Mouse (Mus musculus): ENCODE results near the gene Tmem217. TPM values are rescaled to one million over a fixed set of nuclear protein-coding genes. Genes with fewer than 3 reads are reported as not detected.

Gene Tmem217
- total RNA-seq, 2 experiments from 2014 or later = not detected

- DNase-seq = no peak
Measured at GRCm38 (mm10) chr17:29488257-29488977, 63.8 kb downstream of the Tmem217 start.

DNA sequence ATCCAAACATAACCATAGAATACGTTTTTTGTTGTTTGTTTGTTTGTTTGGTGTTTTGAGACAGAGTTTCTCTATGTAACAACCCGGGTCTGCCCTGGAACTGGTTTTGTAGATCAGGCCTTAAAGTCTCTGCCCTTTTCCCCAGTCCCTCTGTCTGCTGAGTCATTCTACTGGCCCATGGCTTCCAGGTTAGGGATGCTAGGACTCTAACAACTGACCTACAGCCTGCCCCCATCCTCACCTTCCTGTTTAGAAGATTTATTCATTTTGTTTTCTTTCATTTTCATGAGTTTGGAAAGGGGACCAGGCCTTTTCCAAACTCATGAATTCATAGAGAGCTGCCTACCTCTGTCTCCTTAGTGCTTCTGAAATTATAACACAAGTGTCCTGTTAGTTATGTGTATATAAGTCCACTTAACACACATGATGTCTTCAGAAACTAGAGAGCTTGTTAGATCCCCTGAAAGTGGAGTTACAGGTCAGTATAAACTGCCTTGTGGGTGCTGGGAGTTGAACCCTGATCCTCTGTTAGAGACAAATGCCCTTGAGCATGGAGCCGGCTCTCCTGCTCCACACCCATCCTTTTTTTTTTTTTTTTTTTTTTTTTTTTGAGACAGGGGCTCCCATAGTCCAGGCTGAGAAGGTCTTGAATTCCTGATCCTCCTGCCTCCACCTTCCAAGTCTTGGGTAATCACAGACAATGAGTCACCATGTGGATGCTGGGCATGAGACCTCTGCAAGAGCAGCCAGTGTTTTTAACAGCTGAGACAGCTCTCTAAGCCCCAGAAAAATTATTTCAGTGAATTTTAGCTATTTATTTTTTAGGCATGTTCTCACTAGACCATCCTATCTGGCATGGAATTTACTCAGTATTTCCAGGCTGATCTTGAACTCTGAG lies 66.6 kb downstream of the Tmem217 start:
- DNase-seq = peak in 1 of 2 experiments; percentile 66

DNA sequence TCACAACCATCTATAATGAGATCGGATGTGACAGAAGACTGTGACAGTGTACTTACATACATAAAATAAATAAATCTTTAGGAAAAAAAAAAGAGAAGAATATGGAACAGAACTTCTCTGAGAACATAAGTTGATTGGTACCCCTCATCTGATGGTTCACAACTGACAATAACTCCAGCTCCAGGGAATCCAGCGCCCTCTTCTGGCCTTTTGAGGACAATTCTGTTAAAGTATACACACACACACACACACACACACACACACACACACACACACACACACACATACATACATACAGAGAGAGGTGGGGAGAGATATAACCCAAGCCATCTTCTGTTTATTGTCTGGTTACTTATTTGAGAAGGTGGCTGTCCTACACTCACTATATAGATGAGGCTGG lies 67.8 kb downstream of the Tmem217 start:
- no peak for DNase-seq

DNA sequence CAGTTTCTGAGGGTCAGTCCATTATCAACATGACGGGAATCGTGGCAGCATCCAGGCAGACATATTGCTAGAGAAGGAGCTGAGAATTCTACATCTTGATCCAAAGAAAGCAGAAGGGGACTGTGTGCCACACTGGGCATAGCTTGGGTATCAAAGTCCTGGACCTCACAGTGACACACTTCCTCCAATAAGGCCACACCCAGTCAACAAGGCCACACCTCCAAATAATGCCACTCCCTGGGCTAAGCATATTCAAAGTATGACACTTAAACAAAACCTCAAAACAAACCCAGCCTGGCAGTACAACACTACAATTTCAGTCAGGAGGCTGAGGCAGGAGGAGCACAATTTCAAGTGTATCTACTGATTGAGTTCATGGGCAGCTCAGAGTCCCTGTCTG lies 68.9 kb downstream of the Tmem217 start:
- DNase-seq = no peak

DNA sequence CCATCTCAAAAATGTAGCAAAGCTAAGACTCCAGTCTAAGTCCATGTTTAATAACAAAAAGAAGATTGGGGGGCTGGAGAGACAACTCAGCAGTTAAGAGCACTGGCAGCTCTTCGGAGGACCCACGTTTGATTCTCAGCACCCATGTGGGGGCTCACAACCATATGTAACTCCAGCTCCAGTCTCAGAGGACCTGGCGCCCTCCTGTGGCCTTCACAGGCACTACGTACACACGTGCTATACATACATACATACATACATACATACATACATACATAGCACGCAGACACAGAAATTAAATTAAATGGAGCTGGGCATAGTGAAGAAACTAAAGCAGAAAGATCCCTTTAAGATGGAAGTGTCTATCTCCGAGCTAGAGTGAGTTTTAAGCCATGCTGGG lies 69.6 kb downstream of the Tmem217 start:
- no peak for DNase-seq

- no peak for DNase-seq
Measured at GRCm38 (mm10) chr17:29480256-29480655, 71.9 kb downstream of the Tmem217 start.

GRCm38 (mm10) chr17:29478271-29478670 lies 73.9 kb downstream of the Tmem217 start:
- no peak for DNase-seq

DNA sequence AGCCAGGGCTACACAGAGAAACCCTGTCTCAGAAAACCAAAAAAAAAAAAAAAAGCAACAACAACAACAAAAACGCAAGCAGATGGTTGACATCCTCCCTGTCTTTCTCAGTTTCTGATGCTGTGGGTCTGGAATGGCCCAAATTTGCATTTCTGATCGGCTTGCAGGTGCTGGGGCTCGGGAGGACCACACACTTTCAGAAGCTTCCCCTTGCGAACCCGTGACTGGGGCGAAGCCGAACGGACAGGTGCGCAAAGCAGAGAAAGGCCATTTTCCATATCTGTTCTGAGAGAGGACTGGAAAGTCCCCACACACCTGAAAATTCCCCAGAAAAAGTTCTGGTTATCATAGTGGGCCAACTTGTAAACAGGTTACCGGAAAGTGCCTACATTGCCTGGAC lies 74.8 kb downstream of the Tmem217 start:
- DNase-seq = no peak

GRCm38 (mm10) chr17:29476461-29476860 lies 75.7 kb downstream of the Tmem217 start:
- no peak for DNase-seq

Small RNA genes within 50 kb of the gene (microRNA-seq; reads per million reads assigned to microRNA genes)
- gene Mir7667 = 0 to 0.76 reads per million in 2 experiments

Other genes starting within 250 kb of the Tmem217 start
- 10 to 100 TPM; 22.7 to 29.1 TPM for gene Pi16, start 234.7 kb downstream of the Tmem217 start, total RNA-seq (2021)
- gene Mtch1, start 204.5 kb downstream of the Tmem217 start, total RNA-seq (2021) = 100 to 1,000 TPM; 193 to 203 TPM
- 1 to 10 TPM; 1.5 to 2.6 TPM for gene Fgd2, start 191.5 kb downstream of the Tmem217 start, total RNA-seq (2021)
- gene Pim1, start 61.6 kb downstream of the Tmem217 start, total RNA-seq (2021) = 10 to 100 TPM; 12.7 to 21.2 TPM
- gene Gm17657, start 2.7 kb downstream of the Tmem217 start, total RNA-seq (2021) = not detected
- 10 to 100 TPM; 12.5 to 13.3 TPM for gene Tbc1d22b, start 2.6 kb downstream of the Tmem217 start, total RNA-seq (2021)
- 10 to 100 TPM; 18.6 to 21.9 TPM for gene Rnf8, start 62.4 kb upstream of the Tmem217 start, total RNA-seq (2021)
- gene Gm28043, start 62.5 kb upstream of the Tmem217 start, total RNA-seq (2021) = under 1 TPM; 0.35 to 0.87 TPM
- gene Cmtr1, start 108.2 kb upstream of the Tmem217 start, total RNA-seq (2021) = 10 to 100 TPM; 55.9 to 65.9 TPM
- gene Ccdc167, start 164.7 kb upstream of the Tmem217 start, total RNA-seq (2021) = 10 to 100 TPM; 12.2 to 12.3 TPM

Data from heart, adult 18-20 months (tissue).